Mouse (Mus musculus): ENCODE data around the gene Arid3a.

GRCm38 (mm10) chr10:79883297-79884084, 43.4 kb upstream of the Arid3a start:
- TF ChIP-seq CTCF (IDR thresholded peaks at IDR 0.05; ENCODE audit: low read depth) = peak; percentile 87
- TF ChIP-seq EP300 (IDR thresholded peaks at IDR 0.05; ENCODE audit: low read depth) = no peak
